Mouse (Mus musculus): ENCODE data around the gene Cenpa.

The Cenpa gene

GRCm38 (mm10) chr5:30666391-30667195, at the start of gene Cenpa:
Gene Cenpa, plus strand, starts transcription at chr5:30666777.
- H3K27me3 ChIP-seq (ENCODE audit: control insufficient read depth, insufficient read depth, low read length, poor library complexity, severe bottlenecking) = no peaks in the 10 kb centered on the region
- DNase-seq (ENCODE audit: low read depth, low spot score) = peak; percentile 97

GRCm38 (mm10) chr5:30617357-30617756, 49.2 kb upstream of the Cenpa start:
- Histone ChIP-seq H3K27me3 (ENCODE audit: control insufficient read depth, insufficient read depth, low read length, poor library complexity, severe bottlenecking) (no peaks in the 10 kb centered on the region; the same call in 1 of the 2 replicates), H3K36me3 (ENCODE audit: control insufficient read depth, insufficient read depth, low read length, poor library complexity, severe bottlenecking) (no peaks in the 10 kb centered on the region)
- no peak for DNase-seq (ENCODE audit: low read depth, low spot score)

More at GRCm38 (mm10) chr5:30666391-30667195, at the start of gene Cenpa:
- H3K36me3 ChIP-seq (ENCODE audit: control insufficient read depth, insufficient read depth, low read length, poor library complexity, severe bottlenecking) = no peaks in the 10 kb centered on the region; the same call in 1 of the 2 replicates

GRCm38 (mm10) chr5:30617851-30618250, 48.7 kb upstream of the Cenpa start:
- H3K36me3 ChIP-seq (ENCODE audit: control insufficient read depth, insufficient read depth, low read length, poor library complexity, severe bottlenecking) = no peaks in the 10 kb centered on the region
- no peak for DNase-seq (ENCODE audit: low read depth, low spot score)

GRCm38 (mm10) chr5:30618376-30619003, 48.1 kb upstream of the Cenpa start:
- H3K27me3 ChIP-seq (ENCODE audit: control insufficient read depth, insufficient read depth, low read length, poor library complexity, severe bottlenecking) = no peaks in the 10 kb centered on the region; the same call in 1 of the 2 replicates
- H3K36me3 ChIP-seq (ENCODE audit: control insufficient read depth, insufficient read depth, low read length, poor library complexity, severe bottlenecking) = no peaks in the 10 kb centered on the region
- DNase-seq (ENCODE audit: low read depth, low spot score) = no peak

More at GRCm38 (mm10) chr5:30617851-30618250, 48.7 kb upstream of the Cenpa start:
- H3K27me3 ChIP-seq (ENCODE audit: control insufficient read depth, insufficient read depth, low read length, poor library complexity, severe bottlenecking) = no peaks in the 10 kb centered on the region; the same call in 1 of the 2 replicates

GRCm38 (mm10) chr5:30619211-30619610, 47.4 kb upstream of the Cenpa start:
- no peak for DNase-seq (ENCODE audit: low read depth, low spot score)
- Histone ChIP-seq H3K27me3 (ENCODE audit: control insufficient read depth, insufficient read depth, low read length, poor library complexity, severe bottlenecking) (no peaks in the 10 kb centered on the region; the same call in 1 of the 2 replicates), H3K36me3 (ENCODE audit: control insufficient read depth, insufficient read depth, low read length, poor library complexity, severe bottlenecking) (no peaks in the 10 kb centered on the region)

GRCm38 (mm10) chr5:30620567-30620966, 46.0 kb upstream of the Cenpa start:
- DNase-seq (ENCODE audit: low read depth, low spot score) = no peak
- Histone ChIP-seq H3K36me3 (ENCODE audit: control insufficient read depth, insufficient read depth, low read length, poor library complexity, severe bottlenecking) (no peaks in the 10 kb centered on the region), H3K27me3 (ENCODE audit: control insufficient read depth, insufficient read depth, low read length, poor library complexity, severe bottlenecking) (no peaks in the 10 kb centered on the region; the same call in 1 of the 2 replicates)

- DNase-seq (ENCODE audit: low read depth, low spot score) = no peak
- Histone ChIP-seq H3K27me3 (ENCODE audit: control insufficient read depth, insufficient read depth, low read length, poor library complexity, severe bottlenecking) (no peaks in the 10 kb centered on the region; the same call in 1 of the 2 replicates), H3K36me3 (ENCODE audit: control insufficient read depth, insufficient read depth, low read length, poor library complexity, severe bottlenecking) (no peaks in the 10 kb centered on the region)
Measured at GRCm38 (mm10) chr5:30621211-30621790, 45.3 kb upstream of the Cenpa start.

GRCm38 (mm10) chr5:30621844-30622176, 44.8 kb upstream of the Cenpa start:
- H3K27me3 ChIP-seq (ENCODE audit: control insufficient read depth, insufficient read depth, low read length, poor library complexity, severe bottlenecking) = no peaks in the 10 kb centered on the region; the same call in 1 of the 2 replicates
- no peak for DNase-seq (ENCODE audit: low read depth, low spot score)
- H3K36me3 ChIP-seq (ENCODE audit: control insufficient read depth, insufficient read depth, low read length, poor library complexity, severe bottlenecking) = no peaks in the 10 kb centered on the region

- no peaks in the 10 kb centered on the region; the same call in 1 of the 2 replicates for H3K27me3 ChIP-seq (ENCODE audit: control insufficient read depth, insufficient read depth, low read length, poor library complexity, severe bottlenecking)
- no peaks in the 10 kb centered on the region for H3K36me3 ChIP-seq (ENCODE audit: control insufficient read depth, insufficient read depth, low read length, poor library complexity, severe bottlenecking)
- DNase-seq (ENCODE audit: low read depth, low spot score) = peak; percentile 74
Measured at GRCm38 (mm10) chr5:30622177-30622840, 44.3 kb upstream of the Cenpa start.

GRCm38 (mm10) chr5:30622841-30623185, 43.8 kb upstream of the Cenpa start:
- no peak for DNase-seq (ENCODE audit: low read depth, low spot score)
- H3K27me3 ChIP-seq (ENCODE audit: control insufficient read depth, insufficient read depth, low read length, poor library complexity, severe bottlenecking) = no peaks in the 10 kb centered on the region; the same call in 1 of the 2 replicates

GRCm38 (mm10) chr5:30623380-30623779, 43.2 kb upstream of the Cenpa start:
- DNase-seq (ENCODE audit: low read depth, low spot score) = no peak

More at GRCm38 (mm10) chr5:30622841-30623185, 43.8 kb upstream of the Cenpa start:
- H3K36me3 ChIP-seq (ENCODE audit: control insufficient read depth, insufficient read depth, low read length, poor library complexity, severe bottlenecking) = no peaks in the 10 kb centered on the region

GRCm38 (mm10) chr5:30624311-30624710, 42.3 kb upstream of the Cenpa start:
- Histone ChIP-seq H3K27me3 (ENCODE audit: control insufficient read depth, insufficient read depth, low read length, poor library complexity, severe bottlenecking) (no peaks in the 10 kb centered on the region; the same call in 1 of the 2 replicates), H3K36me3 (ENCODE audit: control insufficient read depth, insufficient read depth, low read length, poor library complexity, severe bottlenecking) (no peaks in the 10 kb centered on the region)
- no peak for DNase-seq (ENCODE audit: low read depth, low spot score)

More at GRCm38 (mm10) chr5:30623380-30623779, 43.2 kb upstream of the Cenpa start:
- Histone ChIP-seq H3K27me3 (ENCODE audit: control insufficient read depth, insufficient read depth, low read length, poor library complexity, severe bottlenecking) (no peaks in the 10 kb centered on the region; the same call in 1 of the 2 replicates), H3K36me3 (ENCODE audit: control insufficient read depth, insufficient read depth, low read length, poor library complexity, severe bottlenecking) (no peaks in the 10 kb centered on the region)

GRCm38 (mm10) chr5:30624908-30625307, 41.7 kb upstream of the Cenpa start:
- no peaks in the 10 kb centered on the region for H3K36me3 ChIP-seq (ENCODE audit: control insufficient read depth, insufficient read depth, low read length, poor library complexity, severe bottlenecking)
- H3K27me3 ChIP-seq (ENCODE audit: control insufficient read depth, insufficient read depth, low read length, poor library complexity, severe bottlenecking) = no peaks in the 10 kb centered on the region; the same call in 1 of the 2 replicates
- no peak for DNase-seq (ENCODE audit: low read depth, low spot score)

- no peak for DNase-seq (ENCODE audit: low read depth, low spot score)
- no peaks in the 10 kb centered on the region; the same call in 1 of the 2 replicates for H3K27me3 ChIP-seq (ENCODE audit: control insufficient read depth, insufficient read depth, low read length, poor library complexity, severe bottlenecking)
Measured at GRCm38 (mm10) chr5:30625379-30625778, 41.2 kb upstream of the Cenpa start.

More at GRCm38 (mm10) chr5:30625379-30625778, 41.2 kb upstream of the Cenpa start:
- no peaks in the 10 kb centered on the region for H3K36me3 ChIP-seq (ENCODE audit: control insufficient read depth, insufficient read depth, low read length, poor library complexity, severe bottlenecking)

Measured in splenic B cell, adult 2 months (primary cell).